Mouse (Mus musculus): ENCODE results near the gene Litaf. TPM values are rescaled to one million over a fixed set of nuclear protein-coding genes. Genes with fewer than 3 reads are reported as not detected.

The Litaf gene
- polyA plus RNA-seq, 1 experiment from 2014 or later = 107 TPM

DNA sequence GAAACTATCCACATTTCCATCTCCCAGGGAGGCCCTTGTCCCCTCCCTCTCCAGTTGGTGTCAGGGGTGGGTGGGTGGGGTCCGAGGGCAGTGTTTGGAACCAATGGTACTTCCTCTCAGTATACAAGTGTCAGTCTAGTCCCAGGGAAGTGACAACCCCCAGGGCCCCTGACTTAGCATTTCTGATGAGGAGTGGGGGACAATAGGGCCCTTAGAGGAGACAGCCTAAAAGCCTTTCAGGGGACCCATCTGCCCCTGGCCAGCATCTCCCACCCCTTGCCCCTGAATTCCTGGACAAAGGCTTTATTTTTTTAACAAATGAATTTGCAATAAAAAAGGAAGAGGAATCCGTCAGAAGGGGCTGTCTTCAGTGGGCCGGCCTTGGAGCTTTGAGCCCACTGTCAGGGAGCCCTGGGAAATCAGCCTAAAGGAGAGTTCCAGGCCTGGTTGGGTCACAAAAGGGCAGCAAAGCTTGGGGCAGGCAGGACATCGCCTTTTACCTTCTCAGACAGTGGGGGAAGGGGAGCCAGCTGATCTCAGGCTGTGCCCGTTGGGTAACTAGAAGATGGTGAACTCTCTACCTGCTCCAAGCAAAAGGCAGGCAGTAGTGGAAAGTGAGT is 129.1 kb downstream of the Litaf start:
- Histone ChIP-seq H3K27me3 (no peaks in the 10 kb centered on the region), H3K27ac (replicated peaks) (no peak overlapping the region), H3K9me3 (replicated peaks) (no peaks in the 10 kb centered on the region), H3K36me3 (no peaks in the 10 kb centered on the region), H3K9ac (no peak overlapping the region), H3K4me1 (no peaks in the 10 kb centered on the region), H3K4me3 (replicated peaks) (no peak overlapping the region), H3K4me2 (replicated peaks) (no peak overlapping the region)
- ATAC-seq (ENCODE audit: insufficient number of reproducible peaks, low FRiP score, low TSS enrichment, low read depth) = no peak
- WGBS = 48% methylated on average over 5 of the region's 5 CpGs

- no peak overlapping the region for H3K4me3 ChIP-seq (replicated peaks)
- no peak overlapping the region for H3K4me2 ChIP-seq (replicated peaks)
- no peaks in the 10 kb centered on the region for H3K36me3 ChIP-seq
- H3K27ac ChIP-seq (replicated peaks) = no peak overlapping the region
- 83% methylated on average over 1 of the region's 1 CpGs for WGBS
- 0 out of 2 replicates have a peak, but pooled peaks cover 6% of the 10 kb centered on the region for H3K9me3 ChIP-seq (replicated peaks)
- ATAC-seq (ENCODE audit: insufficient number of reproducible peaks, low FRiP score, low TSS enrichment, low read depth) = 0 out of 2 replicates have a peak, but pooled peaks have one; percentile 51
- H3K4me1 ChIP-seq = no peaks in the 10 kb centered on the region
- no peak overlapping the region for H3K9ac ChIP-seq
- H3K27me3 ChIP-seq = no peaks in the 10 kb centered on the region
Observed at GRCm38 (mm10) chr16:10934047-10934446, 131.9 kb downstream of the Litaf start.

DNA sequence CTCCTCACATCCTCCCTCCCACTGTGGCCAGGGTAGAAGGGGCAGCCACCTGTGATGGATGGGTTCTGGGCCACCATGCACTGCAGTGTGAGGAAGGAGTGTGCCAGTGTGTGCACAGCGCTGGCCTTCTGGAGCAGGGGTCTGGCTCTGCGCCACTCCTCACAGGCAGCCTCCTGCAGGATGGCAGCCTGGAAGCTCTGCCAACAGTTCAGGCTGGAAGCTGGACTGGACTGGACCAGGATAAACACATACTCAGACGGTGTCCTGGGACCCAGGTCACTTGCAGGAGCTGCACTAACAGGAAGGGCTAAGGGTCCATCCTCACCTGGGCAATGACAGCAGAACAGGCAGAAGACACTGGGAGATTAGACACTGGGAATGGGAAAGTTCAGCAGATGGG is 132.6 kb downstream of the Litaf start:
- 73% methylated on average over 3 of the region's 3 CpGs for WGBS
- H3K9me3 ChIP-seq (replicated peaks) = 0 out of 2 replicates have a peak, but pooled peaks cover 6% of the 10 kb centered on the region
- H3K4me2 ChIP-seq (replicated peaks) = no peak overlapping the region
- H3K4me3 ChIP-seq (replicated peaks) = no peak overlapping the region
- no peak overlapping the region for H3K27ac ChIP-seq (replicated peaks)
- no peaks in the 10 kb centered on the region for H3K4me1 ChIP-seq
- no peaks in the 10 kb centered on the region for H3K27me3 ChIP-seq
- no peak for ATAC-seq (ENCODE audit: insufficient number of reproducible peaks, low FRiP score, low TSS enrichment, low read depth)
- H3K36me3 ChIP-seq = no peaks in the 10 kb centered on the region
- no peak overlapping the region for H3K9ac ChIP-seq

- Histone ChIP-seq H3K27ac (replicated peaks) (no peak overlapping the region), H3K4me1 (peaks cover 7% of the 10 kb centered on the region; the same call in 1 of the 2 replicates)
- 94% methylated on average over 1 of the region's 1 CpGs for WGBS
Observed at GRCm38 (mm10) chr16:10927026-10927425, 138.9 kb downstream of the Litaf start.

DNA sequence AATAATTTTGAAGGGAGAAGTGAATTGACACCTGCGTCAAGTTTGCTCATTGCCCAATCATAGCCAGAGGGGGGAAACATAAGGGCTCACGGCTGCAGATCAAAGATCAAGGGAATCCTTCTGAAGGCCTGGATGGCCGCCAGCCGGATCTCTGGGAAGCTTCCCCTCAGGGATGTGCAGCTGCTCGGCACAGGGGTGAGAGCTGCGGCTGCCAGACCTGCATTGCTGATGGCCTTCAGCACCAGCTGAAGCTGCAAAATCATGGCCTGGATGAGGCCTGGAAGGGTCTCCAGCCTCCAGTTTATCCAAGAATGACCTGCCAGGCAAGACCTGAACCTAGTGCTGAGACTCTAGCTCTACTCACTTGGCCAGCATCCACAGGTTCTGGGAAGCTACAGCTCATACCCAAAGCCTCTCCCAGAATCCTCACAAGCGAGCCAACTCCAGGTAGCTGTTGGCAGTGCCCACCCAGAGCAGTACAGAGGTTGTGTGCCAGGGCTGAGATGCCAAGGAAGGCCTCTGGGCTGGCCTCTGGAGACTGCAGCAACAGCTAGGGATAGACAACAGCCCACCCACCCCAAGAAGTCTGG is 140.3 kb downstream of the Litaf start:
- no peak overlapping the region for H3K4me3 ChIP-seq (replicated peaks)
- H3K4me1 ChIP-seq = peaks cover 7% of the 10 kb centered on the region; the same call in 1 of the 2 replicates
- H3K27me3 ChIP-seq = no peaks in the 10 kb centered on the region
- no peak overlapping the region for H3K9ac ChIP-seq
- no peak overlapping the region for H3K4me2 ChIP-seq (replicated peaks)
- ATAC-seq (ENCODE audit: insufficient number of reproducible peaks, low FRiP score, low TSS enrichment, low read depth) = no peak
- no peaks in the 10 kb centered on the region for H3K36me3 ChIP-seq
- WGBS = 21% methylated on average over 7 of the region's 7 CpGs
- 0 out of 2 replicates have a peak, but pooled peaks cover 1% of the 10 kb centered on the region for H3K9me3 ChIP-seq (replicated peaks)
- 0 out of 2 replicates have a peak overlapping the region, but pooled peaks have one; percentile 28 for H3K27ac ChIP-seq (replicated peaks)

More at GRCm38 (mm10) chr16:10927026-10927425, 138.9 kb downstream of the Litaf start:
- Histone ChIP-seq H3K4me3 (replicated peaks) (no peak overlapping the region), H3K9me3 (replicated peaks) (0 out of 2 replicates have a peak, but pooled peaks cover 6% of the 10 kb centered on the region), H3K9ac (no peak overlapping the region), H3K4me2 (replicated peaks) (no peak overlapping the region), H3K36me3 (no peaks in the 10 kb centered on the region), H3K27me3 (no peaks in the 10 kb centered on the region)
- no peak for ATAC-seq (ENCODE audit: insufficient number of reproducible peaks, low FRiP score, low TSS enrichment, low read depth)

DNA sequence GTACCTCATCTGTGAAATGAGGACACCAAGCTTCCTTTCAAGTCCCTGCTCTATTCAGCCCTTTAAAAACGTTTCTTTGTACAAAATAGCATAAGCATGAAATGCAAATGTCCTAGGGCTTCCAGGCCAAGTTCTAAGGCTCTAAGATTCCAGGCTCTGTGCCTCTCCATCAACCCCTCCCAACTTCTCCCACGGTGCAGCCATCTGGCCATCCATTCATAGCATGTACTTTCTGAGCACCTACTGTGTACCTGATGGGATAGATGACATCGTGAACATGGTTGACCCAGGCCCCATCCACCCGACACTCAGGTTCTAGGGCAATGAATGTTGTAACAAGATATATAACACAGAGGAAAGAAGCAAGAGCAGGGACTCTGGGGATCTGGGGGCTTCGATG is 142.4 kb downstream of the Litaf start:
- Histone ChIP-seq H3K4me3 (replicated peaks) (no peak overlapping the region), H3K4me1 (peaks cover 7% of the 10 kb centered on the region; the same call in 1 of the 2 replicates), H3K4me2 (replicated peaks) (no peak overlapping the region), H3K9me3 (replicated peaks) (no peaks in the 10 kb centered on the region), H3K27ac (replicated peaks) (no peak overlapping the region), H3K36me3 (no peaks in the 10 kb centered on the region), H3K27me3 (no peaks in the 10 kb centered on the region), H3K9ac (no peak overlapping the region)
- no peak for ATAC-seq (ENCODE audit: insufficient number of reproducible peaks, low FRiP score, low TSS enrichment, low read depth)
- 75% methylated on average over 5 of the region's 5 CpGs for WGBS

DNA sequence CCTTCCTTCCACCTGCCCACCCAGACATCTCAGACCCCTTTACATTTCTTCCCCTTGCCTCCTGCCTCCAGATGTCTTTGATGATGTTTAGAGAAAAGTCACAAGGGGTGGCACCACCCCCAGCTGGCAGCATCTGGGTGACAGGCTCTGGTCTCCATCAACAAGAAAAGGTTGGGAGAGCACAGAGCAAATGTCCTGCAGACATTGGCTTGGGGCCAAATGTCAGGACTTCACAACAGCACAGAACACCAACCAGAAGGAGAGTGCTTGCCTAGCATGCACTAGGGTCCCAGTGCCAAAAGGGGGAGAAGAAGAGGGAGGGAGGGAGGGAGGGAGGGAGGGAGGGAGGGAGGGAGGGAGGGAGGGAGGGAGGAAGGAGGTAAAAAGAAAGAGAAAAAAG is 146.1 kb downstream of the Litaf start:
- Histone ChIP-seq H3K36me3 (no peaks in the 10 kb centered on the region), H3K9ac (no peak overlapping the region)
- ATAC-seq (ENCODE audit: insufficient number of reproducible peaks, low FRiP score, low TSS enrichment, low read depth) = no peak

DNA sequence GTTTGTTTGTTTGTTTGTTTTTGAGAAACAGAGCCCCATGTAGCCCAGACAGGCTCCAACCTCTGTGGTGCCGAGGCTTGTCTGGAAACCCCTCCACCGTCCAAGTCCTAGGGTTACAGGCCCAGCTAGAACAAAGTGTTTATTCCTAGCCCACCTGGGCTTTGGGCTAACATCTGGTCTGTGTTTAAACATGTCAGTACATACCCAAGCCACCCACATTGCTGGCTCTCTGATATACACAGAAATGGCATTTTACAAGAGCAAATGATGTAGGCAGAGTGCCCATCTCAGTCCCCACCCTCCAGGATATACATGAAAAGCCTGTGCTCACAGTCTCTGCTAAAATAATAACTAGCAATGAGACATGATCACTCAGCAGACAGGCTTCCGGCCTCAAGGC is 149.7 kb downstream of the Litaf start:
- 27% methylated on average over 3 of the region's 3 CpGs for WGBS
- Histone ChIP-seq H3K9me3 (replicated peaks) (no peaks in the 10 kb centered on the region), H3K4me1 (no peaks in the 10 kb centered on the region), H3K27me3 (no peaks in the 10 kb centered on the region), H3K4me3 (replicated peaks) (no peak overlapping the region), H3K9ac (no peak overlapping the region), H3K36me3 (no peaks in the 10 kb centered on the region), H3K4me2 (replicated peaks) (no peak overlapping the region), H3K27ac (replicated peaks) (no peak overlapping the region)
- no peak for ATAC-seq (ENCODE audit: insufficient number of reproducible peaks, low FRiP score, low TSS enrichment, low read depth)

More for the DNA sequence above, 146.1 kb downstream of the Litaf start:
- Histone ChIP-seq H3K27ac (replicated peaks) (no peak overlapping the region), H3K4me1 (no peaks in the 10 kb centered on the region), H3K4me2 (replicated peaks) (no peak overlapping the region), H3K9me3 (replicated peaks) (no peaks in the 10 kb centered on the region), H3K27me3 (no peaks in the 10 kb centered on the region), H3K4me3 (replicated peaks) (no peak overlapping the region)

DNA sequence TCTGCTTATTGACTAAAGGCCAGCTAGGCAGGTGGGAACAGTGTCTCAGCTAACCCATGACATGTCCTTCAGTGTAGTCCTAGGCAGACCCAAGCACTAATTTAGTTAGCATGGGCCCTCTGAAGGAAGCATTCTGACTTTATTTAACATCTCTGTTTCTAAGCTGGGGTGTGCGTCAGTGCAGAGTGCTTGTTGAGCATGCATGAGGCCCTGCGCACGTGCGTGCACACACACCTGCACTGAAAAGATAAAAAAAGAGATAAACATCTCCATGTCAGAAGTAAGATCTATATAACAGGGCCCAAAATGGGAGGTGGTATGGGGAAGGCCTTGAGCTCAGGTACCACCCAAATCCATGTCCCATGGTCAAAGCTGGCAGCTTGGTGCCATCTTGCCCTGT is 150.9 kb downstream of the Litaf start:
- no peak for ATAC-seq (ENCODE audit: insufficient number of reproducible peaks, low FRiP score, low TSS enrichment, low read depth)
- Histone ChIP-seq H3K27ac (replicated peaks) (no peak overlapping the region), H3K27me3 (no peaks in the 10 kb centered on the region), H3K4me3 (replicated peaks) (no peak overlapping the region), H3K36me3 (no peaks in the 10 kb centered on the region), H3K9me3 (replicated peaks) (no peaks in the 10 kb centered on the region), H3K4me2 (replicated peaks) (no peak overlapping the region), H3K4me1 (no peaks in the 10 kb centered on the region), H3K9ac (no peak overlapping the region)
- WGBS = 90% methylated on average over 4 of the region's 4 CpGs

DNA sequence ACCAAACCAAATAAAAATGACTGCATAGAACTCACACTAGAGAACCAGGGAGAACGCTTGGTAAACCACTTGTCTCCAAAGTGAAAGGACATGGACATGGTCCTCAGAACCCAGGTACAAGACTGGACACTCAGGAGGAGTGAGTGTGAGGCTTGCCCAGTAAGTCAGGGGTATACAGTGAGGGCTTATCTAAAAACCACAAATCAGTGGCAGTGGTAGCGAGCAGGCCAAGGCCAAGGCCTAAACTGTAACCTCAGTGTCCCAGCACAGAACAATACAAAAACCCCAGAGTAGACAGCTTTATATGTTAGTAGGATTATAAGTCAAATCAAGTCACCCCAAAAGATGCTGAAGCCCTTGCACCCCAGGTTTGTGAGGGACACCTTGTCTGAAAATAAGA is 154.9 kb downstream of the Litaf start:
- WGBS = 88% methylated on average over 2 of the region's 2 CpGs
- Histone ChIP-seq H3K4me3 (replicated peaks) (no peak overlapping the region), H3K9me3 (replicated peaks) (no peaks in the 10 kb centered on the region), H3K27me3 (no peaks in the 10 kb centered on the region), H3K9ac (no peak overlapping the region), H3K4me1 (peaks cover under 1% of the 10 kb centered on the region; the same call in 1 of the 2 replicates), H3K36me3 (no peaks in the 10 kb centered on the region), H3K27ac (replicated peaks) (no peak overlapping the region), H3K4me2 (replicated peaks) (no peak overlapping the region)
- ATAC-seq (ENCODE audit: insufficient number of reproducible peaks, low FRiP score, low TSS enrichment, low read depth) = no peak

- H3K4me3 ChIP-seq (replicated peaks) = no peak overlapping the region
- no peaks in the 10 kb centered on the region for H3K9me3 ChIP-seq (replicated peaks)
- H3K4me2 ChIP-seq (replicated peaks) = no peak overlapping the region
- no peaks in the 10 kb centered on the region for H3K27me3 ChIP-seq
- no peak overlapping the region for H3K9ac ChIP-seq
- H3K4me1 ChIP-seq = peaks cover 5% of the 10 kb centered on the region; the same call in 1 of the 2 replicates
- WGBS = 77% methylated on average over 7 of the region's 7 CpGs
- no peak for ATAC-seq (ENCODE audit: insufficient number of reproducible peaks, low FRiP score, low TSS enrichment, low read depth)
- no peaks in the 10 kb centered on the region for H3K36me3 ChIP-seq
- H3K27ac ChIP-seq (replicated peaks) = no peak overlapping the region
Observed at GRCm38 (mm10) chr16:10910541-10910940, 155.4 kb downstream of the Litaf start.
